Mouse (Mus musculus) frontal cortex, adult 2 months (tissue): Measurements from ENCODE around the gene Ank. TPM values are rescaled to one million over a fixed set of nuclear protein-coding genes. Genes with fewer than 3 reads are reported as not detected.
A peak's percentile ranks its signal among the peaks of the same experiment; 100 is the strongest.

ENCODE experiments used
- DNase-seq, 2 experiments: peaks; one replicate each; pipeline ENCODE4 v3.0.0; 2022; ENCODE audit warnings: low spot score in 1 of 2; ENCODE audit errors: extremely low spot score in 1 of 2
- polyA plus RNA-seq: library from polyadenylated mRNA; depleted of rRNA; stranded (reverse); fragments of >200 nt; gene quantifications from 2 replicates; pipeline ENCODE4 v1.2.3, GENCODE M21; 2012

Ank gene
- polyA plus RNA-seq, 1 experiment: 176 TPM

- no peak for DNase-seq
Measured at GRCm38 (mm10) chr15:27533036-27533435, 66.6 kb downstream of the Ank start.

- DNase-seq: no peak
Measured at GRCm38 (mm10) chr15:27535681-27536080, 69.2 kb downstream of the Ank start.

GRCm38 (mm10) chr15:27536186-27536585, 69.7 kb downstream of the Ank start:
- peak in 1 of 2 experiments; percentile 74 for DNase-seq

- peak; percentile 80 to 87 for DNase-seq
Measured at GRCm38 (mm10) chr15:27536771-27537170, 70.3 kb downstream of the Ank start.

GRCm38 (mm10) chr15:27537519-27538223, 71.2 kb downstream of the Ank start:
- no peak for DNase-seq

- DNase-seq: no peak
Measured at GRCm38 (mm10) chr15:27539745-27540144, 73.3 kb downstream of the Ank start.

- no peak for DNase-seq
Measured at GRCm38 (mm10) chr15:27545203-27545602, 78.7 kb downstream of the Ank start.

GRCm38 (mm10) chr15:27548110-27548509, 81.6 kb downstream of the Ank start:
- DNase-seq: peak in 1 of 2 experiments; percentile 70

GRCm38 (mm10) chr15:27549071-27549470, 82.6 kb downstream of the Ank start:
- no peak for DNase-seq

- DNase-seq: no peak
Measured at GRCm38 (mm10) chr15:27549878-27550277, 83.4 kb downstream of the Ank start.

GRCm38 (mm10) chr15:27550358-27550992, 84.0 kb downstream of the Ank start:
- DNase-seq: no peak

GRCm38 (mm10) chr15:27551117-27552114, 84.9 kb downstream of the Ank start:
- DNase-seq: no peak

GRCm38 (mm10) chr15:27552129-27552700, 85.7 kb downstream of the Ank start:
- no peak for DNase-seq

- no peak for DNase-seq
Measured at GRCm38 (mm10) chr15:27553554-27553953, 87.1 kb downstream of the Ank start.

- peak in 1 of 2 experiments; percentile 54 for DNase-seq
Measured at GRCm38 (mm10) chr15:27558456-27559147, 92.1 kb downstream of the Ank start.

- DNase-seq: no peak
Measured at GRCm38 (mm10) chr15:27560315-27560714, 93.8 kb downstream of the Ank start.

- DNase-seq: peak in 1 of 2 experiments; percentile 74
Measured at GRCm38 (mm10) chr15:27564106-27565100, 97.9 kb downstream of the Ank start.

GRCm38 (mm10) chr15:27565626-27566185, 99.2 kb downstream of the Ank start:
- DNase-seq: peak in 1 of 2 experiments; percentile 72
